Mouse (Mus musculus) cerebellum, adult 8-10 months (tissue): Measurements from ENCODE around the gene Opcml.

Experiments
- DNase-seq: peaks from one replicate; pipeline ENCODE4 v3.0.0; 2022

The Opcml gene

GRCm38 (mm10) chr9:27790725-27791638, at the start of gene Opcml:
TSS of gene Opcml (plus strand) at chr9:27790775.
- peak; percentile 2 for DNase-seq

- no peak for DNase-seq
These were observed 31.9 kb upstream of the Opcml start for GRCm38 (mm10) chr9:27758709-27759108.

- no peak for DNase-seq
These were observed 29.4 kb upstream of the Opcml start for GRCm38 (mm10) chr9:27761196-27761595.

- DNase-seq = no peak
These were observed 24.1 kb upstream of the Opcml start for GRCm38 (mm10) chr9:27766446-27766845.

- DNase-seq = no peak
These were observed 23.2 kb upstream of the Opcml start for GRCm38 (mm10) chr9:27767196-27767900.

- DNase-seq = no peak
These were observed 21.8 kb upstream of the Opcml start for GRCm38 (mm10) chr9:27768788-27769187.

GRCm38 (mm10) chr9:27781291-27781993, 9.1 kb upstream of the Opcml start:
- no peak for DNase-seq

- DNase-seq = no peak
These were observed 8.6 kb upstream of the Opcml start for GRCm38 (mm10) chr9:27781994-27782337.

- DNase-seq = no peak
These were observed 1.0 kb downstream of the Opcml start for GRCm38 (mm10) chr9:27791639-27791966.

- DNase-seq = no peak
These were observed 1.7 kb downstream of the Opcml start for GRCm38 (mm10) chr9:27792226-27792625.

GRCm38 (mm10) chr9:27792994-27793393, 2.4 kb downstream of the Opcml start:
- no peak for DNase-seq

- no peak for DNase-seq
These were observed 6.0 kb downstream of the Opcml start for GRCm38 (mm10) chr9:27796535-27796934.

- DNase-seq = no peak
These were observed 10.4 kb downstream of the Opcml start for GRCm38 (mm10) chr9:27800992-27801391.

GRCm38 (mm10) chr9:27801807-27802206, 11.2 kb downstream of the Opcml start:
- no peak for DNase-seq

GRCm38 (mm10) chr9:27802379-27802778, 11.8 kb downstream of the Opcml start:
- no peak for DNase-seq

- no peak for DNase-seq
These were observed 13.9 kb downstream of the Opcml start for GRCm38 (mm10) chr9:27804461-27804860.

- no peak for DNase-seq
These were observed 19.2 kb downstream of the Opcml start for GRCm38 (mm10) chr9:27809741-27810140.

- no peak for DNase-seq
These were observed 22.7 kb downstream of the Opcml start for GRCm38 (mm10) chr9:27813207-27813790.

- no peak for DNase-seq
These were observed 23.6 kb downstream of the Opcml start for GRCm38 (mm10) chr9:27814161-27814560.

GRCm38 (mm10) chr9:27821197-27821596, 30.6 kb downstream of the Opcml start:
- no peak for DNase-seq

GRCm38 (mm10) chr9:27822681-27823080, 32.1 kb downstream of the Opcml start:
- no peak for DNase-seq

GRCm38 (mm10) chr9:27824424-27824823, 33.8 kb downstream of the Opcml start:
- no peak for DNase-seq

- no peak for DNase-seq
These were observed 39.9 kb downstream of the Opcml start for GRCm38 (mm10) chr9:27830519-27830918.
